Mouse (Mus musculus): ENCODE data around the gene Arfgap1.

The Arfgap1 gene

DNA sequence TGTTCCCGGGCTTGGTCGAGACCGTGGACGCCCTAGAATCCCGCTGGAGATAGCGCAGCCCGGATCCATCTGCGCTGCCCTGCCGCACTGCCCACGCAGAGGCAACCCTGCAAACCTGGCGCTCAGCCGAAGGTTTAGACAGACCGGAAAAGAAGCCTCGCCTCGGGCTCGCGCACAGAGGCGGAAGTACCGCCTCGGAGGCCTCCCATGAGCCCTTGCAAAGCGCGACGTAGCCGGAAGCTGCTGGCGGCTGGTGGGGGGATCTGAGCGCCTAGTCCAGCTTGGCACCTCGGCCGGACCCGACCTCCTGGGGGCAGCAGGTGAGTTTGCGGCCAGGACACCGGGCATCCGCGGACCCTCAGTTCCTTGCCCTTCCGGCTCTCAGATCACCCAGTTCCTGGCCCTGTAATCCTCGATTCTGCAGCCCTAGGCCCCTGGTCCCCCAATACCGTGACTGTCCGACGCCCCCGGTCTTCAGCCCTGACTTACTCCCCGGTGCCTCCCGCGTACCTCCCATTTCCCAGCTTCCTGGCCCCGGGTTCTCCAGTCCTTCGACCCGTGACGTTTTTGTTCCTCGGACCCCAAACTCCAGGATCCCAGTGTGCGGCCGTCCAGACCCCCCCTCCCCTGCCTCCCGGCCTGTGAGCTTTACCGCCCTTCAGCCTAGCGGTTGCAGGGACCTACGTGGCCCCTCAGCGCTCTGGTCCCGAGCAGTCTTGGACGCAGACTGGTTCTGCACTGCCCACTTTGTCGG is at the start of gene Arfgap1:
TSS of gene Arfgap1 (plus strand) at position 216 of the 754 bp plus-strand sequence.
- DNase-seq: peak; percentile 95

DNA sequence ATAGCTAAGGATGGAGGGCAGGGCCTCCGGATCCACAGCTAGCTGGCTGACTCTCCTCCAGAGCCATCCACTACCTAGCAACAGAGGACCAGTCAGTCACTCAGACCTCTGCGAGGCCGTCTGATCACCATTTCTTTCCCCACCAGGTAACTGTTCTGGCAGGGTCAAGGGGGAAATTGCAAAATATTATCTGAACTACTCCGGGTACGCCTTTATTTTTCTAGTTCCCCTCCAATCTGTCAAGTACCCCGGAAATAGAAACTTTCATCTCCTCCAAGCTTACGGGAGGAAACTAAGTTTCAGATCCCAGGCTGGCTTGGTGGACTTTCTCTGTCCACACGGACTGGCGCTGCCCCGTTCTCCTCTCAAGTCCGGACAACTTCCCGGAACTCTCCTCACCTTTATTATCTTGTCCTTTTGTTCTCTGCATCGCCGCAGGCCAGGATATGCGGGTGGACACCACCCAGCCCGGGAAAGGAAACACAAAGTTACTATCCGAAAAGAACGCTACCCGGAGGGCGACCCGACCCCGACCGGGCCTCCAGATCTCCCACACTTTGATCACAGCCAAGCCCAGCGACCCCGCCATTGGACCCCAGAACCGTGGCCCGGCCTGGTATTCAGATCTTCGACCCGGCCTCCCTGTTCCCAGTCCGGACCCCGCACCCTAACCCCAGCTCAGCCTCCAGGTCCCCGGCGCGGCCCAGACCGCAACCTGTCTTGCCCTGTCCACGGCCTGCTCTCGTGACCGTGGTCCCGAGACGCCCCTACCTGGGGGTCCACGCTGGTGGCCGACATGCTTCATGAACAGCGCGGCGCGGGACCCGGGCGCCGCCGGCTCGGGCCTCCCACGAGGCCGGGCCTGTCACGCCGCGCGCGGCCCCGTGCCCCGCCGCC is 46.9 kb upstream of the Arfgap1 start:
- DNase-seq: no peak

DNA sequence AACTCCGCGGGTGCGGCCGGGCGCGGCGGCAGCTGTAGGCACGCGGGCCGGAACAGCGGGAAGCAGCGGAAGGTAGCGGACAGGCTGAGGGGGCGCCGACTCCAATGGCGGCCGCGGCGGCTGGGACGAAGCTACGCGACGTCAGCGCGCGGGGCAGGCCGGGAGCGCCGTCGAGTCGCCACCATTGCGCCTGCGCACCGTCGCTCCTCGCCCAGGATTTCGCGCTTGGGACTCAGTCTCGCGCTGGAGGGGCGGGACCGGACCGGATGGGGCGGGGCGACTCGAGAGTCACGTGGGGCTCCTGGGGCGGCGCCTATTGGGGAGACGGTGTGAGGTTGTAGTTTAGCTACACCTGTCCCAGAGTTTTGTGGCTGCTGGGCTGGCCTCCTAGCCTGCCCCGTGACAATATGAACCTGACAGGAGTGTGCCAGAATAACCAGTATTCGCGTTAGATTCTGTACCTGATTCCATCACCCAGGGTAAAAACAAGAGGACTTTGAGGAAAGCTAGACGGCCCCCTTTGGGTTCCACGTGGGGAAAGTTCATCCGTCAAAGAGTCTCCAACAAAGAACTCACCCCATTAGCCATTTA is 46.1 kb upstream of the Arfgap1 start, which contains the start of gene Ythdf1:
TSS of gene Ythdf1 (minus strand) at position 140 of the 591 bp plus-strand sequence.
- DNase-seq: peak; percentile 97

DNA sequence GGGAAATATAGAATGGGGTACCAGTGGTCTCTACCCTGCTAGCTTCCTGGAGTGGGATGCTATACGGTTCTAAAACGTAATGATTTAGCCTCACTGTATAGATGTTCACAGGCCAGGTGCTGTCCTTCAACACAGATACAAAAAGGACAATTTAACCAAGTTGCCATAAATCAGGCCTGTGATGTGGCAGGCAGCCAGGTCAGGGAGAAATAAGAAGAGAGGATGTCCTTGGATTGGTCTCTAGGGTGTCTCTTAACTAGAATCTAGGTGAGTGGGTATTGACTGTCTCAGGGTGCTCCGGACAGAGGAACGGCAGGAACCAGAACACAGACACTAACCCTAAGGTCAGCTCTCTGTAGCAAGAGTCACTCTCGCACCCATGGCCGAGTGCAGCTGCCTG is 44.3 kb upstream of the Arfgap1 start:
- no peak for DNase-seq

- DNase-seq: peak; percentile 67
These were observed 41.8 kb upstream of the Arfgap1 start for GRCm38 (mm10) chr2:180925176-180925575.

GRCm38 (mm10) chr2:180928723-180929122 is 38.3 kb upstream of the Arfgap1 start, which contains the start of gene Birc7:
Birc7 (plus strand) TSS chr2:180929023.
- no peak for DNase-seq

- DNase-seq: no peak
These were observed 34.6 kb upstream of the Arfgap1 start for GRCm38 (mm10) chr2:180932418-180932817.

GRCm38 (mm10) chr2:180940187-180940586 is 26.8 kb upstream of the Arfgap1 start:
- DNase-seq: no peak

DNA sequence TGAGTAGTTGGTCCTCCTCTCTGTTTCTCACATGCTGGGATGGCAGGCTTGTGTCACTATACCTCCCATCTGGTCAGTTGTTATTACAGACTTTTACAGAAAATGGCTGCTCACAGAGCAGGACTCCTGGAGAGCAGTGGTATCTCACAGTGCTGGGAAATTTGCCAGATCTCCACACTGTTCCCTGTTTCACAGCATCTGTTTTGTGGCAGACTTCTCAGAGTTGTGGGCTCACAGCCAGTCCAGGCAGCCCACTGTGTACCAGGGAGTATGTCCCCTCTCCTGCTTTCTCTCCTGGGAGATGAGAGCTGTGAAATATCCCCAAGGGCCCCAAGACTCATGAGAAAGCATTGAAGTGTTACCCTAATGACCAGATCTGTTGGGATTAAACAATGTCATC is 25.2 kb upstream of the Arfgap1 start:
- no peak for DNase-seq

GRCm38 (mm10) chr2:180949947-180950346 is 17.1 kb upstream of the Arfgap1 start:
- DNase-seq: no peak

DNA sequence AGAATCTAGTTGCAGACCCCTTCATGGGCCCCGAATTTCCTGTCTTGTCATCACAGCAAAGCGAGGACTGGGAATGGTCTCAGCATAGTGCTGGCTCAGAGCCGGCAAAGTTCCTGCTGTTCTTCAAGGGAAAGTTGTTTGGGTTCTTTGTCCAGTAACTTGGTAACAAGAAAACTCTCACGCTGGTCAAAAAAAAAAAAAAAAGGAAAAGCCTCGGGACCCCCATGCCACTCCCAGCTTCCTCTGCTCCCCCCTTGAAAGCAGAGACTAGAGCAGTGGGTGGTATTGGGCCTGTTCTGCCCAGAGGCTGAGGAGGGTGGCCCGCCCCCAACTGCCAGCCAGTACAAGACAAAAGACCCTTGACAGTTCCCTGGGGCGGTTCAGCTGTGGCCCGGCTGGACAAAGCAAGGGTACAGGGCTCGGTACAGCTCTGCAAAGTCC is 14.3 kb upstream of the Arfgap1 start:
- peak; percentile 53 for DNase-seq

DNA sequence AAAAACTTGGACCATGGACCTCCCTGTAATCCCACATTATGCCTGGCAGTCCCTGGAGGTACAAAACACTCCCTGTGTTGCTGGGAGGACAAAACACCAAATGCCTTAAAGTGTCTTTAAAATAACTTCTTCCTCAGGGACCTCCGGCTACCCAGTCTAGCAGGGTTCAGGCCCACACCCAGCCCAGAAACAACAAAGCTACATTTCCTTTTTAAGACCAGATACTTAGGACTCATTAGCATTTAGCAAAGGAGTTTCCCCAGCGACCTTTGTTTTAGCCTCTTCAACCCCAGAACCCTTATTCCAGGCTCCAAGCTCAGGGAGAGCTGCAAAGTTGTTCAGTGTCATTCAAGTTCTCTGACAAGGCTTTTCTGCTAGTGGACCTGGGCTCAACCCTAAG is 13.4 kb upstream of the Arfgap1 start:
- no peak for DNase-seq

DNA sequence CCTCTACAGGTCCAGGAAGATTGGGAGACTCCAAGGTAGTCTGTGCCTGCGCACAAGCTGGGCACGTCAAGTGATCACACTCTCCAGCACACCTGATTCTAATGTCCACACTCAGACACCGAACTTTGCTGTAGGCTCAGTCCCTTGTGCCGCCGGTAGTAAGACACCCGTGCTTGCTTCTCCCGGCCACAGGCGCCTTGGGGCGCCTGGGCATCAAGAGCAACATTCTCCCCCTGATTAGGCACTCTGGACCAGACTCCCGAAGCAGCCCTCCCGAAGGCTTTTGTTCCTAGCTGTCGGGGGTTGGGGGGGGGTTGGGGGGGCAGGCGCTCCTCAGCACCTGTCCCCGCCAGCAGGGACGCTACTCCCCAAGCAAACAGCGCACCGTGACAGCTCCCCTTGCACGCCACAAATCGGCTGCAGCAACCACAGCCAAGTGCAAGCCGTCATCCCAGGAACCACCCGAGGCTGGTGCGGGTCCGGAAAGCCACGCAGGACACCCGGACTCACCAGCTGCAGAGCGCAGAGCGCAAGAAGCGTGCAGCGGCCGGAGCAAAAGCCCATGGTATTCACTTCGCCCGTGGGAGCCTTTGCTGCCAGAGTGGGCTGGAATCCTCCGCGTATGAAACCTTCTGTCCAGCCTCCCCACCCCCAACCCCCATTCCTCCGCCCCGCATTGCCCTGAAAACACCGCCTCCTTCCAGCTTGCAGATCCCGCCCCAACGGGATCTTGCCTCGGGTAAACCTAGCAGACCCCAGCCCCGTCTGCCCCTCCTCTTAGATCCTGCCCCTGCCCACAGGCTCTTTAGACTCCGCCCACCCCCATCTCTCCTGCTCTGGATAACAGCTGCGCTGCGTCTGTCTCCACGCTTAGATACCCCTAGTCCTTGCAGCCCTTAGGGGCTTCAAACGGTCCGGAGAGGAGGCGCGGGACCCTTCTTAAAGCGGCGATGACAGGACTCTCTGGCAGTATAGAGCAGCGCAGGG is 12.7 kb upstream of the Arfgap1 start, which contains the start of gene Nkain4:
TSS of gene Nkain4 (minus strand) at position 639 of the 987 bp plus-strand sequence.
- peak; percentile 64 for DNase-seq

DNA sequence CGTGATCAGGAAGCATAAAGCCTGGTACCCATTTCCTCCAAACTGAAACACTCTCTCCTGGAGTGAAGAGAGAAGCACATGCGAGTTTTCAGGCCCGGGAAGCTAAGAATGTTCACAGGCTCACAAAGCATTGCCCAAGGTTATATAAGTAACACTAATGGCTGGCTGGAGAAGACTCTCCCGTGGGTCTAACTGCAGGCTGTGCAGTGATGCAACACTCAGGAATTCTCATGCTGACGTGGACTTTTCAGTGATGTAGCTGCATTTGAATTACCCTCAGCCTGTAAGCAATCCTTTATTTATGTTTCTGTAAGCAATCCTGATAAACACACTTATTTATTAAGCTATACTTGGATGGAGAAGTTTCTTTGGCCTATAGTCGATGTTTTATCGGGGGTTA is 7.4 kb upstream of the Arfgap1 start:
- no peak for DNase-seq

GRCm38 (mm10) chr2:180960187-180960586 is 6.8 kb upstream of the Arfgap1 start:
- no peak for DNase-seq

- DNase-seq: no peak
These were observed 4.3 kb upstream of the Arfgap1 start for GRCm38 (mm10) chr2:180962616-180963308.

- DNase-seq: peak; percentile 75
These were observed 3.1 kb upstream of the Arfgap1 start for GRCm38 (mm10) chr2:180963956-180964355.

GRCm38 (mm10) chr2:180966092-180966882 is 738 bp upstream of the Arfgap1 start:
- DNase-seq: peak; percentile 34

DNA sequence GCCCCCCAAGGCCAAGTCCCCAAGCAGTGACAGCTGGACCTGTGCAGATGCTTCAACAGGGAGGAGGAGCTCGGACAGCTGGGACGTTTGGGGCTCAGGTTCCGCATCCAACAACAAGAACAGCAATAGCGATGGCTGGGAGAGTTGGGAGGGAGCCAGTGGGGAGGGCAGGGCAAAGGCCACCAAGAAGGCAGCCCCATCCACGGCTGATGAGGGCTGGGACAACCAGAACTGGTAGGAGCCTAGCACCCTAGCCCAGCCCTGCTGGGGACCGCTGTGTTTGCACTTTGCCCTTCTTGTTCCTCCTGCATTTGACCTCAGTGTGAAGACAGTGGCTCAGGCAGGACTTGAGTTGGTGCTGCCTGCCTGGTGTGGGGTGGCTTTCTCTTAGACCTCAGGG is 14.1 kb downstream of the Arfgap1 start:
- DNase-seq: no peak

GRCm38 (mm10) chr2:180985635-180986034 is 18.6 kb downstream of the Arfgap1 start:
- no peak for DNase-seq

Data from cerebellum, adult 11-12 months (tissue).